Mouse (Mus musculus): ENCODE results near the gene Npc2.

The Npc2 gene

GRCm38 (mm10) chr12:84728421-84728820 lies 44.5 kb downstream of the Npc2 start:
- no peak for DNase-seq (ENCODE audit: low spot score in 2 of 2)

- no peak for DNase-seq (ENCODE audit: low spot score in 2 of 2)
Observed at GRCm38 (mm10) chr12:84727434-84727833, 45.5 kb downstream of the Npc2 start.

- no peak for DNase-seq (ENCODE audit: low spot score in 2 of 2)
Observed at GRCm38 (mm10) chr12:84726986-84727385, 46.0 kb downstream of the Npc2 start.

GRCm38 (mm10) chr12:84726391-84726790 lies 46.6 kb downstream of the Npc2 start:
- no peak for DNase-seq (ENCODE audit: low spot score in 2 of 2)

- no peak for DNase-seq (ENCODE audit: low spot score in 2 of 2)
Observed at GRCm38 (mm10) chr12:84718462-84719244, 54.3 kb downstream of the Npc2 start.

GRCm38 (mm10) chr12:84714578-84714977 lies 58.4 kb downstream of the Npc2 start:
- DNase-seq (ENCODE audit: low spot score in 2 of 2), result no peak

GRCm38 (mm10) chr12:84709842-84710439 lies 63.0 kb downstream of the Npc2 start:
- no peak for DNase-seq (ENCODE audit: low spot score in 2 of 2)

GRCm38 (mm10) chr12:84707804-84708203 lies 65.1 kb downstream of the Npc2 start:
- no peak for DNase-seq (ENCODE audit: low spot score in 2 of 2)

- no peak for DNase-seq (ENCODE audit: low spot score in 2 of 2)
Observed at GRCm38 (mm10) chr12:84706886-84707285, 66.1 kb downstream of the Npc2 start.
